Mouse (Mus musculus): ENCODE data around the gene Fas. TPM values are rescaled to one million over a fixed set of nuclear protein-coding genes. Genes with fewer than 3 reads are reported as not detected.

The Fas gene
- polyA plus RNA-seq (2016; fragmentation: Nextera tagmentation; extraction: Ambion mirVana): 2.2 and 2.4 TPM in 2 replicates

DNA sequence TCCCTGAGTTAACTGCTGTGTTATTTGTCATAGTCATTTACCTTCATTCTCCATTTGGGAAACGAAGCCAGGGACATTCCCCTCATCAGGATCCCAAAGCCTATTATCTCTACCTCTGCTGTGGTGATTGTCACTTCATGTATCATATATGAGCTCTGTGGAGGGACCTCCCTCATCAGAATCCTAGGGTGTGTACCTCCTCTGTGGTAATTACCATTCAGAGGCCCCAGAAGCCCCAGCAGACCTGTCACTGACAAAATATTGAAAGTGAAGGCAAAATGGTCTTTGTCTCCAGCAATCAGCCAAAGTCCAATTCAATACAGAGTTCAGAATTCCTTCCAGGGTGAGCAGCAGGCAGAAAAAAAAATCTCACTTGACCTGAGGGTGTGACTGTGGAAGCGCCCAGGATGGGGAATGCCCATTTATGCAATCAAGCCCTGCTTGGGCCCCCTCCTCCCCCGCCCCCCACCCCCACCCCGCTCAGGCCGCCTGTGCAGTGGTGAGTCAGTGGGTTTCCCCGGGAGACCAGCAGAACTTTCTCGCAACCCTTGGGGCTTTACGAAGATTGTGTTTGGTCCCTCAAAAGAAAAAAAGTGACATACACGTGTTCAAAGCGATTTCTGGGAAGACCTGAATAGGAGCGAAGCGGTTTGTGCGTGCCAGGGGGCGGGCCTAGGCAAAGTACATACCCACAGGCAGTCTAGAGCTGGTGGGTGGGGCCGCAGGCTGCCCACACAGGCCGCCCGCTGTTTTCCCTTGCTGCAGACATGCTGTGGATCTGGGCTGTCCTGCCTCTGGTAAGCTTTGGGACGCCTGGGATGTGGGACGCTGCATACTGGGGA, at the start of gene Fas:
TSS of gene Fas (plus strand) at position 719 of the 842 bp plus-strand sequence.
- Histone ChIP-seq H3K4me1 (replicated peaks) (no peaks in the 10 kb centered on the region; the same call in 1 of the 2 replicates), H3K27ac (ENCODE audit: poor library complexity, severe bottlenecking) (no peak within 1 kb of the TSS), H3K9ac (peak within 1 kb of the TSS; percentile 65), H3K36me3 (no peaks in the 10 kb centered on the region), H3K27me3 (replicated peaks) (peaks cover 11% of the 10 kb centered on the region; the same call in 1 of the 2 replicates), H3K4me3 (peak within 1 kb of the TSS; percentile 52), H3K9me3 (replicated peaks) (no peaks in the 10 kb centered on the region), H3K4me2 (peak within 1 kb of the TSS; percentile 89)
- WGBS: 2% methylated on average over 19 of the region's 19 CpGs
- peak; percentile 91 for ATAC-seq (ENCODE audit: insufficient number of reproducible peaks, low FRiP score)

DNA sequence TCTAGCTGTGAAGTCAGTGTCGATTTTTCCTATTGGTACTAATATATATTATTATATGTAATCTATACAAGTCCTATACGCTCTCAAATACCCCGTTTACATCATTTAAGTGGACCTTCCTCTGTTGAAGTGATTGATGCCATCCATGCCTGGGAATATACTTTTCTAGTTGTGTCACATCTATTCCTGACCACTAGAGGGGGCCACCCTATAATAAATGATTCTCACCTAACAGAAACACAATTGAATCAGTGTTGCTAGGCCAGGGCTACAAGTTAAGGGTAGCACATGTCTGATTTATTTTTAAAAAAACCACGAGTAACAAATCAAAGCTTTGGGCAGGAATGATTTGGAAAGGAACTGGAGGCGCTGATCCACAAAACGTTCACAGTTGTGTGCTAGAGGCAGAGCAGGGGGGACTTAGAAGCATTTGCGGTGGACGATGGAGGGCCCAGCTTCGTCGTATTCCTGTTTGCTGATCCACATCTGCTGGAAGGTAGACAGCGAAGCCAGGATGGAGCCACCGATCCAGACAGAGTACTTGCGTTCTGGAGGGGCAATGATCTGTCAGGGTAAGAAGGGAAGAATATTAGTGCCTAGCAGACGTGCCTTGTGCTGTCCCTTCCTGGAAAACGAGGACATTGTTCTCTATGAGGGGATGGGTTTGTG, 49.1 kb upstream of the Fas start:
- H3K4me2 ChIP-seq: no peak overlapping the region
- no peak for ATAC-seq (ENCODE audit: insufficient number of reproducible peaks, low FRiP score)
- H3K9ac ChIP-seq: no peak overlapping the region
- no peak overlapping the region for H3K4me3 ChIP-seq
- H3K9me3 ChIP-seq (replicated peaks): no peaks in the 10 kb centered on the region
- no peaks in the 10 kb centered on the region for H3K27me3 ChIP-seq (replicated peaks)
- H3K4me1 ChIP-seq (replicated peaks): no peaks in the 10 kb centered on the region
- H3K36me3 ChIP-seq: peaks cover 47% of the 10 kb centered on the region
- 57% methylated on average over 15 of the region's 15 CpGs for WGBS
- no peak overlapping the region for H3K27ac ChIP-seq (ENCODE audit: poor library complexity, severe bottlenecking)

DNA sequence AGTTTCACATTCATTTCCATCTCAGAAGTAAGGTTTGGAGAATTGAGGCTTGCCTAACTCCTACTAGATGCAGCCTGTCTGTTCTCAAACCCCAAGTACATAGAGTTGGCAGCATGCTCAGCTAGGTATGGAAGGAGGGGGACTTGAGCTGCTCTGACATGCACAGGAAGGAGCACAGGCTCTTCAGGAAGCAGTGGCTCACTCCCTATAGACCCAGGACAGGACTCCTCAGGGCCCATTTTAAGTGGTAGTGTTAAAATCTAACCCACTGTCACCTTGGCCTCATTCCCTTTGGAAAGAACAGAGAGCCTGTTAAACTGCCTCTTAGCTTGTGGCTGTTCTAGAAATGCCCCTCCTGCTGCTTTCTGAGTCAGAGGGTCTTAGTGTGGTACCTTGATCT, 47.5 kb upstream of the Fas start:
- Histone ChIP-seq H3K9me3 (replicated peaks) (no peaks in the 10 kb centered on the region), H3K27ac (ENCODE audit: poor library complexity, severe bottlenecking) (no peak overlapping the region), H3K36me3 (peaks cover 49% of the 10 kb centered on the region), H3K4me3 (no peak overlapping the region), H3K4me1 (replicated peaks) (no peaks in the 10 kb centered on the region), H3K9ac (no peak overlapping the region), H3K4me2 (no peak overlapping the region), H3K27me3 (replicated peaks) (peaks cover 6% of the 10 kb centered on the region; the same call in 1 of the 2 replicates)
- ATAC-seq (ENCODE audit: insufficient number of reproducible peaks, low FRiP score): no peak

- WGBS: 22% methylated on average over 6 of the region's 6 CpGs
- Histone ChIP-seq H3K9me3 (replicated peaks) (no peaks in the 10 kb centered on the region), H3K9ac (no peak overlapping the region), H3K4me2 (no peak overlapping the region), H3K27ac (ENCODE audit: poor library complexity, severe bottlenecking) (no peak overlapping the region), H3K4me1 (replicated peaks) (no peaks in the 10 kb centered on the region), H3K36me3 (peaks cover 56% of the 10 kb centered on the region), H3K4me3 (no peak overlapping the region), H3K27me3 (replicated peaks) (peaks cover 11% of the 10 kb centered on the region)
- no peak for ATAC-seq (ENCODE audit: insufficient number of reproducible peaks, low FRiP score)
Measured at GRCm38 (mm10) chr19:34244056-34244455, 46.4 kb upstream of the Fas start.

GRCm38 (mm10) chr19:34248558-34248957, 41.9 kb upstream of the Fas start:
- Histone ChIP-seq H3K27ac (ENCODE audit: poor library complexity, severe bottlenecking) (no peak overlapping the region), H3K36me3 (peaks cover 49% of the 10 kb centered on the region), H3K9me3 (replicated peaks) (no peaks in the 10 kb centered on the region), H3K4me3 (no peak overlapping the region), H3K9ac (no peak overlapping the region), H3K27me3 (replicated peaks) (peaks cover 22% of the 10 kb centered on the region), H3K4me2 (no peak overlapping the region), H3K4me1 (replicated peaks) (peaks cover 11% of the 10 kb centered on the region)
- 67% methylated on average over 5 of the region's 5 CpGs for WGBS
- ATAC-seq (ENCODE audit: insufficient number of reproducible peaks, low FRiP score): no peak

GRCm38 (mm10) chr19:34250621-34251020, 39.8 kb upstream of the Fas start:
- H3K9me3 ChIP-seq (replicated peaks): no peaks in the 10 kb centered on the region
- H3K4me2 ChIP-seq: no peak overlapping the region
- no peak overlapping the region for H3K9ac ChIP-seq
- H3K4me1 ChIP-seq (replicated peaks): peaks cover 27% of the 10 kb centered on the region
- ATAC-seq (ENCODE audit: insufficient number of reproducible peaks, low FRiP score): no peak
- peaks cover 34% of the 10 kb centered on the region for H3K36me3 ChIP-seq
- H3K4me3 ChIP-seq: no peak overlapping the region
- peaks cover 22% of the 10 kb centered on the region for H3K27me3 ChIP-seq (replicated peaks)
- H3K27ac ChIP-seq (ENCODE audit: poor library complexity, severe bottlenecking): no peak overlapping the region
- WGBS: 83% methylated on average over 4 of the region's 4 CpGs

DNA sequence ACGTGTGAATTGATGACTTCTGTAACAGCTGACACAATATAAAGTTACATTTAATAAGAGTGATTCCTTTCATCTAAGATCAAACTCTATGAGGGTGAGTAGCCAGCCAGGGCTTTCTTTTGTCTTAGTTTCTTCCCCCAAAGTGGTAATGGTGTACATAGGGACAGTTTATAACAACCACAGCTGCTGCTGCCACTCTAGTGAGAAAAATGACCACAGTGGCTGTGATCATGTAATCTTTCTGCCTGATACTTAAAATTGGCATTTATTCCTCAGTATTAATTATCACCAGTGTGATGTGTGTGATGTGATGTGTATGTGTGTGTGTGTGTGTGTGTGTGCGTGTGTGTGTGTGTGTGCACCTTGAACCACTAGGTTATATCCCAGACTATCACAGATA, 38.6 kb upstream of the Fas start:
- peaks cover 24% of the 10 kb centered on the region for H3K36me3 ChIP-seq
- ATAC-seq (ENCODE audit: insufficient number of reproducible peaks, low FRiP score): no peak
- H3K27ac ChIP-seq (ENCODE audit: poor library complexity, severe bottlenecking): no peak overlapping the region
- peaks cover 22% of the 10 kb centered on the region for H3K27me3 ChIP-seq (replicated peaks)
- no peak overlapping the region for H3K4me3 ChIP-seq
- no peaks in the 10 kb centered on the region for H3K9me3 ChIP-seq (replicated peaks)
- no peak overlapping the region for H3K9ac ChIP-seq
- H3K4me2 ChIP-seq: peak overlapping the region; percentile 55
- 77% methylated on average over 2 of the region's 2 CpGs for WGBS
- H3K4me1 ChIP-seq (replicated peaks): peaks cover 27% of the 10 kb centered on the region

GRCm38 (mm10) chr19:34252450-34252849, 38.0 kb upstream of the Fas start:
- ATAC-seq (ENCODE audit: insufficient number of reproducible peaks, low FRiP score): no peak
- Histone ChIP-seq H3K36me3 (peaks cover 20% of the 10 kb centered on the region), H3K27me3 (replicated peaks) (peaks cover 23% of the 10 kb centered on the region), H3K27ac (ENCODE audit: poor library complexity, severe bottlenecking) (no peak overlapping the region), H3K9ac (peak overlapping the region; percentile 46), H3K4me2 (peak overlapping the region; percentile 55), H3K4me3 (peak overlapping the region; percentile 23), H3K4me1 (replicated peaks) (peaks cover 27% of the 10 kb centered on the region), H3K9me3 (replicated peaks) (no peaks in the 10 kb centered on the region)
- 27% methylated on average over 9 of the region's 9 CpGs for WGBS

DNA sequence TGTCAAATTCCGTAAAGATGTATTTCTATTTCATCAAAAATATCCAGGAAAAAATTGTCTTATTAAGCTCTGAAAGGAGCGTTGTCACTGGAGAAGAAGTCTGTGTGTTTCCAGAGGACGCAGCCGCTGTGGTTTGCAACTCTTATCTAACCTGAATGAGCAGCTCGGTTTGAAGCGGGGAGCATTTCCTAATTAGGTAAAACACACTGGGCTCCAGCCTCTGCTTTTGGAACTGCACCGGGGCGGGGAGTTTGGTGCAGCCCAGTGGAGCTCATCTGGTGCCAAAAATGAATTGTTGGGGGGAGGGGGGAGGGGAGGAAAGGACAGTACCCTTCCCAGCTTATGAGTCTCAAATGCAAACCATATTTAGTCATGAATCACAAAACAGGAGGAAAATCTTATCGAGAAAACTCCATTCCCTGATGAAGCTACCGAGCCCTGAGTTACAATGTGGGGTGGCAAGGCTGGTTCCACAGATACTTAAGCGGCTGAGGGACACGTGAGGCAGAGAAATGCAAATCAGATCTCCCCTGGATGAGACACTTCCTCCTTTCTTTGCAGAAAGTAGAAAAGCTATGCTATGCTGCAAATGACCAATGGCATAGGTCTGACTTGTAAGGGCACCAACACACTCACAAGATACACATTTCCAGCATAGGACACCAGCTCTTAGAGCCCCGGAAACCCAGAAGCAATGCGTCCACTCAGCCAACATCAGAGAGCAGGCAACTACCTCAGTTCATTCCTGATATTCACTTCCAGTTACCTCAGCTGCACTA, 36.2 kb upstream of the Fas start:
- ATAC-seq (ENCODE audit: insufficient number of reproducible peaks, low FRiP score): 0 out of 2 replicates have a peak, but pooled peaks have one; percentile 40
- Histone ChIP-seq H3K27me3 (replicated peaks) (peaks cover 18% of the 10 kb centered on the region), H3K4me3 (peak overlapping the region; percentile 45), H3K27ac (ENCODE audit: poor library complexity, severe bottlenecking) (peak overlapping the region; percentile 80), H3K9ac (peak overlapping the region; percentile 62), H3K9me3 (replicated peaks) (no peaks in the 10 kb centered on the region), H3K4me2 (peak overlapping the region; percentile 68), H3K4me1 (replicated peaks) (peaks cover 27% of the 10 kb centered on the region), H3K36me3 (peaks cover 10% of the 10 kb centered on the region)
- 14% methylated on average over 14 of the region's 14 CpGs for WGBS

- Histone ChIP-seq H3K27me3 (replicated peaks) (peaks cover 18% of the 10 kb centered on the region), H3K36me3 (peaks cover 6% of the 10 kb centered on the region), H3K4me2 (peak within 1 kb of the TSS; percentile 68), H3K9me3 (replicated peaks) (no peaks in the 10 kb centered on the region), H3K4me1 (replicated peaks) (peaks cover 27% of the 10 kb centered on the region), H3K4me3 (peak within 1 kb of the TSS; percentile 45), H3K27ac (ENCODE audit: poor library complexity, severe bottlenecking) (peak within 1 kb of the TSS; percentile 80), H3K9ac (peak within 1 kb of the TSS; percentile 62)
- ATAC-seq (ENCODE audit: insufficient number of reproducible peaks, low FRiP score): peak; percentile 70
- WGBS: 23% methylated on average over 16 of the region's 16 CpGs
Measured at GRCm38 (mm10) chr19:34254880-34255681, 35.4 kb upstream of the Fas start, which contains the start of gene Acta2. Gene Acta2, minus strand, starts transcription at chr19:34255590.

All from heart, embryonic 12.5 days (tissue).